Comparison of ENCODE assay signal across 8 mouse cellular contexts in genomic region chr8:95697128-95697527, GRCm38 (mm10). TPM values are rescaled to one million over a fixed set of nuclear protein-coding genes. Genes with fewer than 3 reads are reported as not detected.
DNase-seq lines count a peak whose midpoint lies in the region; ATAC-seq and TF ChIP-seq lines count a peak whose summit lies in the region.

No protein-coding gene starts in this region.

- ATAC-seq in heart, embryonic 13.5 days (ENCODE audit: extremely low read depth, insufficient number of reproducible peaks, low FRiP score, low TSS enrichment) = no peak
- ATAC-seq in liver, embryonic 14.5 days (ENCODE audit: insufficient read depth) = no peak
- ATAC-seq in neural tube, embryonic 14.5 days (ENCODE audit: low read depth) = peak; percentile 68

- TF ChIP-seq EP300 in liver, embryonic 14.5 days (IDR thresholded peaks at IDR 0.05; ENCODE audit: low read depth) = no peak

- DNase-seq in B cell, adult 2 months = peak; percentile 83 to 84
- peak; percentile 78 to 84 for DNase-seq in adrenal gland, postnatal 36 days
- DNase-seq in kidney, postnatal 10 days = peak; percentile 91
- peak in 2 of 3 experiments; percentile 41 to 46 for DNase-seq in liver, embryonic 14.5 days (ENCODE audit: low read depth in 3 of 3, low spot score in 3 of 3)
- DNase-seq in testis, postnatal 10 days (ENCODE audit: low spot score) = peak; percentile 93

- H3K4me3 ChIP-seq in embryonic fibroblast, embryonic 13.5 days (ENCODE audit: insufficient read depth, low read length) = no peak overlapping the region
- 0 out of 2 replicates have a peak overlapping the region, but pooled peaks have one; percentile 2 for H3K4me3 ChIP-seq in heart, embryonic 13.5 days
- no peak overlapping the region for H3K4me3 ChIP-seq in liver, embryonic 14.5 days (ENCODE audit: insufficient read depth in 1 of 2, low read depth in 2 of 2, low read length in 2 of 2)
- no peak overlapping the region for H3K4me3 ChIP-seq in neural tube, embryonic 14.5 days (ENCODE audit: low read depth, low read length)

- TF ChIP-seq CTCF in embryonic fibroblast, embryonic 13.5 days (IDR thresholded peaks at IDR 0.05; ENCODE audit: borderline replicate concordance, insufficient read depth, low read length) = peak; percentile 83; the same call in 1 of the 2 replicates
- TF ChIP-seq CTCF in liver, embryonic 14.5 days (IDR thresholded peaks at IDR 0.05; ENCODE audit: low read depth) = peak; percentile 94

- under 1% methylated on average over 11 of the region's 11 CpGs for WGBS in heart, embryonic 13.5 days
- 2% methylated on average over 11 of the region's 11 CpGs for WGBS in liver, embryonic 14.5 days (ENCODE audit: insufficient replicate concordance)
- 1% methylated on average over 11 of the region's 11 CpGs for WGBS in neural tube, embryonic 14.5 days

- H3K36me3 ChIP-seq in heart, embryonic 13.5 days = no peaks in the 10 kb centered on the region
- no peaks in the 10 kb centered on the region for H3K36me3 ChIP-seq in liver, embryonic 14.5 days (replicated peaks; ENCODE audit: control insufficient read depth, insufficient read depth, low read depth)
- no peaks in the 10 kb centered on the region for H3K36me3 ChIP-seq in neural tube, embryonic 14.5 days (ENCODE audit: control insufficient read depth, insufficient read depth, low read length)

- H3K4me2 ChIP-seq in heart, embryonic 13.5 days = peak overlapping the region; percentile 42
- H3K4me2 ChIP-seq in liver, embryonic 14.5 days (ENCODE audit: low read depth) = no peak overlapping the region
- no peak overlapping the region for H3K4me2 ChIP-seq in neural tube, embryonic 14.5 days (ENCODE audit: low read depth, low read length)

- H3K27ac ChIP-seq in embryonic fibroblast, embryonic 13.5 days (ENCODE audit: insufficient read depth, low read length) = no peak overlapping the region
- no peak overlapping the region for H3K27ac ChIP-seq in heart, embryonic 13.5 days (replicated peaks)
- H3K27ac ChIP-seq in liver, embryonic 14.5 days = no peak overlapping the region
- H3K27ac ChIP-seq in neural tube, embryonic 14.5 days (ENCODE audit: low read depth, low read length) = no peak overlapping the region

- H3K9me3 ChIP-seq in heart, embryonic 13.5 days = no peaks in the 10 kb centered on the region
- no peaks in the 10 kb centered on the region for H3K9me3 ChIP-seq in liver, embryonic 14.5 days (ENCODE audit: control insufficient read depth, low read length)
- no peaks in the 10 kb centered on the region for H3K9me3 ChIP-seq in neural tube, embryonic 14.5 days (ENCODE audit: control insufficient read depth, low read length)

- no peaks in the 10 kb centered on the region for H3K4me1 ChIP-seq in embryonic fibroblast, embryonic 13.5 days (ENCODE audit: control insufficient read depth, insufficient read depth, low read length)
- H3K4me1 ChIP-seq in heart, embryonic 13.5 days = peaks cover 22% of the 10 kb centered on the region
- H3K4me1 ChIP-seq in liver, embryonic 14.5 days (replicated peaks; ENCODE audit: control insufficient read depth in 2 of 2, insufficient read depth in 2 of 2, low read length in 1 of 2) = no peaks in the 10 kb centered on the region
- peaks cover 20% of the 10 kb centered on the region for H3K4me1 ChIP-seq in neural tube, embryonic 14.5 days (ENCODE audit: control insufficient read depth, insufficient read depth, low read length)

- no peak for TF ChIP-seq POLR2A in embryonic fibroblast, embryonic 13.5 days (IDR thresholded peaks at IDR 0.05; ENCODE audit: low read depth, low read length)

- H3K9ac ChIP-seq in heart, embryonic 13.5 days = peak overlapping the region; percentile 69
- H3K9ac ChIP-seq in liver, embryonic 14.5 days (replicated peaks) = no peak overlapping the region
- H3K9ac ChIP-seq in neural tube, embryonic 14.5 days (replicated peaks; ENCODE audit: low read depth, low read length) = no peak overlapping the region; the same call in 1 of the 2 replicates

- peaks cover 66% of the 10 kb centered on the region for H3K27me3 ChIP-seq in heart, embryonic 13.5 days (replicated peaks)
- H3K27me3 ChIP-seq in liver, embryonic 14.5 days (ENCODE audit: control insufficient read depth, insufficient read depth, low read length) = peaks cover 12% of the 10 kb centered on the region
- H3K27me3 ChIP-seq in neural tube, embryonic 14.5 days (ENCODE audit: control insufficient read depth, insufficient read depth, low read length) = no peaks in the 10 kb centered on the region

RNA-seq across cellular contexts. Expression of gene Setd6, which starts 18.6 kb away (rescaled TPM):
- total RNA-seq in adrenal gland, postnatal 36 days (2021) = 10 to 100 TPM; 30.1 to 35.5 TPM
- 16.8 and 20.2 TPM in 2 replicates for polyA plus RNA-seq in embryonic fibroblast, embryonic 13.5 days (2011; ENCODE audit: insufficient read length, low read depth, missing spikeins)
- 15.9 and 18.1 TPM in 2 replicates for polyA plus RNA-seq in heart, embryonic 13.5 days (2015; fragmentation: Nextera tagmentation; extraction: Ambion mirVana)
- polyA plus RNA-seq in liver, embryonic 14.5 days (2012; rRNA removed) = 8.2 and 16.0 TPM in 2 replicates
- polyA plus RNA-seq in liver, embryonic 14.5 days (2014; fragmentation: Nextera tagmentation; extraction: Ambion mirVana) = 15.0 and 17.4 TPM in 2 replicates
- polyA plus RNA-seq in neural tube, embryonic 14.5 days (2014; fragmentation: Nextera tagmentation; extraction: Ambion mirVana) = 30.7 and 31.9 TPM in 2 replicates

RNA-seq across cellular contexts. Expression of gene Ndrg4, which starts 20.3 kb away (rescaled TPM):
- total RNA-seq in adrenal gland, postnatal 36 days (2021) = 10 to 100 TPM; 16.1 to 21.6 TPM
- polyA plus RNA-seq in embryonic fibroblast, embryonic 13.5 days (2011; ENCODE audit: insufficient read length, low read depth, missing spikeins) = 49.7 and 67.9 TPM in 2 replicates
- polyA plus RNA-seq in heart, embryonic 13.5 days (2015; fragmentation: Nextera tagmentation; extraction: Ambion mirVana) = 256 and 289 TPM in 2 replicates
- polyA plus RNA-seq in liver, embryonic 14.5 days (2012; rRNA removed) = 0.81 and 0.95 TPM in 2 replicates
- polyA plus RNA-seq in liver, embryonic 14.5 days (2014; fragmentation: Nextera tagmentation; extraction: Ambion mirVana) = 0.62 and 1.0 TPM in 2 replicates
- 431 and 486 TPM in 2 replicates for polyA plus RNA-seq in neural tube, embryonic 14.5 days (2014; fragmentation: Nextera tagmentation; extraction: Ambion mirVana)

Comparison
In these comparisons a context has a peak if more than half of its experiments do, and no peak if none do; other contexts are left out.
1. RNA of gene Ndrg4, which starts 20.3 kb away (polyA plus RNA-seq): 431 to 486 TPM in neural tube, embryonic 14.5 days, 256 to 289 TPM in heart, embryonic 13.5 days and 49.7 to 67.9 TPM in embryonic fibroblast, embryonic 13.5 days; 0.62 to 1.0 TPM in liver, embryonic 14.5 days; every median in the first group is over 10 times any median in the second.
2. Peak in every context shown above with its lines, with median percentiles within 50 percentile points of each other: DNase-seq.